Mouse (Mus musculus): Measurements from ENCODE around the gene P2rx6. TPM values are rescaled to one million over a fixed set of nuclear protein-coding genes. Genes with fewer than 3 reads are reported as not detected.

P2rx6 gene
- polyA plus RNA-seq, 1 experiment from 2014 or later: 0.33 TPM

DNA sequence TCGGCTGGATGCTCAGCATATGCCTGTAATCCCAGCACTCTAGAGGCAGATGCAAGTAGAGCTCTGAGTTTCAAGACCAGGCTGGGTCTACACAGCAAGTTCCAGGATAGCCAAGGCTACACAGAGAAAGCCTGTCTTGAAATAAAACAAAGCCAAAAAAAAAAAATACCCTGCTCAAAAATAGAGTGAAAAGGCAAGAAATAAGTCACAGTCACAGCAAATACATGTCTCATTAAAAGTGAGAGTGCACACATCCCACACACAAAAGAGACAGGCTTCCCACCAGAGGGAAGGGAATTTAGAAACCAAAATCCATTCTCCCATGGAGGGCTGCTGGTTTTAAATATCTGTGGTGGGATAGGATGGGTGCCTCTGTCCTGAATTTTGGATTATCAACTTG, 1.9 kb downstream of the P2rx6 start:
- Histone ChIP-seq H3K27me3 (peaks cover 60% of the 10 kb centered on the region), H3K4me1 (replicated peaks) (peaks cover 26% of the 10 kb centered on the region), H3K9me3 (no peaks in the 10 kb centered on the region), H3K27ac (no peak overlapping the region), H3K36me3 (no peaks in the 10 kb centered on the region), H3K4me2 (no peak overlapping the region), H3K9ac (replicated peaks) (no peak overlapping the region), H3K4me3 (replicated peaks) (no peak overlapping the region)
- no peak for ATAC-seq (ENCODE audit: insufficient number of reproducible peaks, insufficient read depth, low FRiP score, low TSS enrichment, low read depth)
- 29% methylated on average over 1 of the region's 1 CpGs for WGBS

DNA sequence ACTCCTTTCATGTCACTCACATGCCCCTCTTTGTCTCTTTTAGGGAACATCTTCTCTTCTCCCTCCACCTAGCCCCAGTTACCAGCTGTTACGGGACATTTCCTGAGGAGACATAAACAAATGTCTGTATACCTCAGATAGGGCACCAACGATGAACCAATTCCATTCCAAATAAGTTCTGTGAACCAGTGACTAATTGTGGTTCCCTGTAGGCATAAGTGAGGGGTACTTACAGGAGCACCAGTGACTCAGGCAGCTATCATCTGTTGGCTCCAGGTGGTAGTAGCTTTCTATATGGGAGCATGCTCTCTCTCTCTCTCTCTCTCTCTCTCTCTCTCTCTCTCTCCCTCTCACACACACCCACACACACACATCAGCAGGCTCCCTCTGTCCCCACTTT, 2.5 kb downstream of the P2rx6 start:
- H3K4me1 ChIP-seq (replicated peaks): peaks cover 20% of the 10 kb centered on the region
- no peak overlapping the region for H3K27ac ChIP-seq
- peaks cover 58% of the 10 kb centered on the region for H3K27me3 ChIP-seq
- H3K9ac ChIP-seq (replicated peaks): no peak overlapping the region
- no peaks in the 10 kb centered on the region for H3K9me3 ChIP-seq
- ATAC-seq (ENCODE audit: insufficient number of reproducible peaks, insufficient read depth, low FRiP score, low TSS enrichment, low read depth): no peak
- H3K4me2 ChIP-seq: no peak overlapping the region
- 60% methylated on average over 2 of the region's 2 CpGs for WGBS
- no peak overlapping the region for H3K4me3 ChIP-seq (replicated peaks)
- no peaks in the 10 kb centered on the region for H3K36me3 ChIP-seq

DNA sequence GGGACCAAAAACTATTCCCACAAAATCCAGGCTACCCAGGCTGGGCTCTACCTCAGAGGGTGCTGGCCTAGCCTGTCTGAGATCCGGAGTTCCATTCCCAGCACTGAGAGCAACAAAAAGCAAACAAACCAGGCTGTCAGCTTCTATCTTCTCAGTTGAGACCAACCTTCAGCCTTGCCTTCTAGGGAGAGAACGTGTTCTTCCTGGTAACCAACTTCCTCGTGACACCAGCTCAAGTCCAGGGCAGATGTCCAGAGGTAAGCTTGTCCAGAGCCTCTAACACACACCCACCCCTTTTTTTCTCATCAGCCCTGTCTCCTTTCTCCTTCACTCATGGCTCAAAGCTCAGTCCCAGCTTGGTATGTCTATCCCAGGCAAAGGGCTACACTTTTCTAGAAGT, 3.1 kb downstream of the P2rx6 start:
- Histone ChIP-seq H3K36me3 (no peaks in the 10 kb centered on the region), H3K27me3 (peaks cover 53% of the 10 kb centered on the region), H3K4me3 (replicated peaks) (no peak overlapping the region), H3K9me3 (no peaks in the 10 kb centered on the region), H3K9ac (replicated peaks) (no peak overlapping the region), H3K27ac (no peak overlapping the region), H3K4me1 (replicated peaks) (peaks cover 18% of the 10 kb centered on the region), H3K4me2 (no peak overlapping the region)
- ATAC-seq (ENCODE audit: insufficient number of reproducible peaks, insufficient read depth, low FRiP score, low TSS enrichment, low read depth): no peak
- 57% methylated on average over 3 of the region's 3 CpGs for WGBS

DNA sequence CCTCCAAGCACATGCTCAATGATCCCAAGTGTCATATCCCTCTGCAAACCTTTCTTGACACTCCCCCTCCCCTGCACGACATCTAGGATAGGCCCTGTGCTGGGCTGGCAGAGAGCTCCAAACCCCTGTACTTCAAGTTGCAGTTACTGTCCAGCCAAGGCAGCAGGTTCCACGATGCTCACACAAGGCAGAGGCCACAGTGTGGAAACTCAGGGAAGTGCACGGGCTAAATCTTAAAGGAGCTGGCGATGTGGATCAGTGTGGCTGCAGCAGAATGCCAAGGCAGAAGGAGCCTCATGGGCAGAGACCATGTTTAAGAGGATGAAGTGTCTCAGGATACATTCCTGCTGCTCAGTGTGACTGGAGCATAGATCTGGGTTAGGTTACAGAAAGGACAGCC, 4.5 kb downstream of the P2rx6 start:
- WGBS: 27% methylated on average over 4 of the region's 4 CpGs
- Histone ChIP-seq H3K4me3 (replicated peaks) (no peak overlapping the region), H3K9ac (replicated peaks) (no peak overlapping the region), H3K4me1 (replicated peaks) (peaks cover 11% of the 10 kb centered on the region), H3K36me3 (no peaks in the 10 kb centered on the region), H3K27ac (no peak overlapping the region), H3K27me3 (peaks cover 44% of the 10 kb centered on the region), H3K9me3 (no peaks in the 10 kb centered on the region), H3K4me2 (no peak overlapping the region)
- no peak for ATAC-seq (ENCODE audit: insufficient number of reproducible peaks, insufficient read depth, low FRiP score, low TSS enrichment, low read depth)

DNA sequence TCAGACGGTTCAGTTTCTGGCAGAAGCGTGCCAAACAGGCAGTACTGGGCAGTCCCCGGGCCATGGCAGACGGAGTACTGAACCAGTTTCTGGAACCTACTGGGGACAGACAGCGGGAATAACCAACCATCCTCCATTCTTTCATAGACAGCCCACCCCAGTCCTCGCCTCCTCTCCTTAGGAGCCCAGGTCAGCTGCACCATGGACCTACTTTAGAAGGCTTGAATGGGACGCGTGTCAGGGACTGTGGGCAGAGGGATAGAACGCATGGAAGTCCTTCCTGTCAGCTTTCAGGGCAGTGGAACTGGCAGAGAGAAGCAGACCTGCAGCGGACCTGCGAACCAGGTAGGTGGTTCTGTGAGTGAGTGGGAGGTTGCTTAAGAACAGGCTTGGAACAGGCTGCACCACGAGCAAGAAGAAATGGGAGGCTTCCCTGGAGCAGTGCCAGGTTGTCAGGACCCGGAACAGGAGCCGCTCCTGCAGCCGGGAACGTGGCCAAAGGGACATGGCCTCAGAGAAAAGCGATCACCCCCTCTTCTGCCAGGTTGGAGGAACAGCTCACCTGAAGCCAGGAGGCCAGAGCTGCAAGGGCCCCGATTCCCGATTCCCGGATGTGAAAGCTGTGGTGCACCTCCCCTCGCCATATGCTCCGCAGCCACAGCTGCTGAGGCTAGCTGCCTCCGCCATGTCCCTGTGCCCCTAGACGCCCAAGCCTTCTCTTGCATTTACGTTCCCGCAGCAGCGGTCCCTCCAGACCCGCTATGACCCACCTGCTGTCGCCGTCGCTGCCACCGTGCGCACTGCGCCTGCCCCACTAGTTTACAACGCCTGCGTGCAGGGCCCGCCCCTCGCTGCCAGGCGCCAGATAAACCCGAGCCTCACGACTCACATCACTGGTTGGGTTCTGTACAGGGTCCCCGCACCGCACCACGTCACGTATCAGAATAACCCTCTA, 14.5 kb downstream of the P2rx6 start:
- Histone ChIP-seq H3K4me3 (replicated peaks) (peak overlapping the region; percentile 51), H3K27me3 (peaks cover 70% of the 10 kb centered on the region), H3K4me2 (peak overlapping the region; percentile 74), H3K9ac (replicated peaks) (peak overlapping the region; percentile 57), H3K27ac (no peak overlapping the region), H3K4me1 (replicated peaks) (peaks cover 5% of the 10 kb centered on the region; the same call in 1 of the 2 replicates), H3K9me3 (no peaks in the 10 kb centered on the region), H3K36me3 (no peaks in the 10 kb centered on the region)
- WGBS: 13% methylated on average over 45 of the region's 45 CpGs
- ATAC-seq (ENCODE audit: insufficient number of reproducible peaks, insufficient read depth, low FRiP score, low TSS enrichment, low read depth): no peak

DNA sequence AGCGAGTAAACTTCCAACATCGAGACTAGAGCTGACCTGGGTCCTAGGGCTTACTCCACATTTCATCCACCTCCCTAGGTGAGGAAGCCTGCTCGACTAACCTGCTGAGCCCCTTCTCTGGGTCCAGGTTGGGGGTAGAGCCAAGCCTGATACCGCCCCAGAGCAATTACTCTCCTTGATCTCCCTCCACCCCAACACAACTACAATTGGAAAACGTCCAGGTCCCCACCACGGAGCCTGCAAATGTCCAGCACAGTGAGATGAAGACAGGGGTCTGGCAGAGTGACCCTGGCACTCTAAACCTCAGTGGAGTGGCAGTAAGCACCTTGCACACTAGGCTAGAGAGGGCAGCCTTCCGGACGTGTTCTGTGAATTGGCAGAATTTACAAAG, 15.1 kb downstream of the P2rx6 start:
- no peak for ATAC-seq (ENCODE audit: insufficient number of reproducible peaks, insufficient read depth, low FRiP score, low TSS enrichment, low read depth)
- peaks cover 67% of the 10 kb centered on the region for H3K27me3 ChIP-seq

DNA sequence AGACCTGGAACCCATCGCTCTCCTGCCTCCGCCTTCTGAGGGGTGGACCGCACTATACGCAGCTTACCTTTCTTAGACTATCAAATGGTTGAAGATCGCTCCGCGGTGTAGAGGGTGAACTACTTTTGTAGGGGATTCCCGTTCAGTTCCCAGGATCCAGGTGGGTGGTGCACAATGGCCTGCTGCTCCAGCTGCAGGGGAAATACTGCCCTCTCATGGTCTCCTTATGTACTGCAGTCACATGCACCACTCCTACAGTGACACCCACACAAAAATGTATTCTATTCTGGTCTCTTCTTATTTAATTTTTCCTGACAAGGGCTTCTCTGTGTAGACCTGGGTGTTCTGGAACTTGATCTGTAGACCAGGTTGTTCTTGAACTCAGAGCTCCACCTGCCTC, 21.4 kb downstream of the P2rx6 start, which contains the start of gene Slc7a4:
Slc7a4 (minus strand) TSS at position 151 of the 400 bp plus-strand sequence.
- Histone ChIP-seq H3K27me3 (peaks cover 8% of the 10 kb centered on the region), H3K4me3 (replicated peaks) (no peak within 1 kb of the TSS), H3K4me1 (replicated peaks) (no peaks in the 10 kb centered on the region), H3K9ac (replicated peaks) (no peak within 1 kb of the TSS), H3K27ac (no peak within 1 kb of the TSS), H3K36me3 (no peaks in the 10 kb centered on the region), H3K4me2 (no peak within 1 kb of the TSS), H3K9me3 (peaks cover under 1% of the 10 kb centered on the region; the same call in 1 of the 2 replicates)
- 18% methylated on average over 8 of the region's 8 CpGs for WGBS
- no peak for ATAC-seq (ENCODE audit: insufficient number of reproducible peaks, insufficient read depth, low FRiP score, low TSS enrichment, low read depth)

More for the DNA sequence above, 15.1 kb downstream of the P2rx6 start:
- Histone ChIP-seq H3K36me3 (no peaks in the 10 kb centered on the region), H3K9ac (replicated peaks) (peak overlapping the region; percentile 57), H3K4me3 (replicated peaks) (peak overlapping the region; percentile 51), H3K4me2 (peak overlapping the region; percentile 74), H3K4me1 (replicated peaks) (peaks cover 5% of the 10 kb centered on the region; the same call in 1 of the 2 replicates), H3K9me3 (no peaks in the 10 kb centered on the region), H3K27ac (no peak overlapping the region)
- WGBS: 20% methylated on average over 8 of the region's 8 CpGs

DNA sequence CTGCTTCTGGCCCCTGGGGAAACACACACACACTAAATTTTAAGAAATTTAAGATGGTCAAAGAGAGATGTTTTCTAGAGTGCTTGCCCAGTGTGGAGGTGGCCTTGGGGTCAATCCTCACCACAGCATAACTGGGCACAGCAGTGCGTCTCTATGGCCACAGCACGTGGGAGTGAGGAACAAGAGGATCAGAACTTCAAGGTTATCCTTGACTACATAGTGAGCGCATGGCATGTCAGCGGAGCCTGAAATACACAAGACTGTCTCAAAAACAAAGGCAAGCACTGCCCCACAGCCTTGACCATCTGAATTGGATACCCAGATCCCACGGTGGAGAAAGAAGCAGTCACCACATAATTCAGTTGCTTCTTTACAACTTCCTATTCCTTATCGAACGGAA, 22.9 kb downstream of the P2rx6 start:
- no peak for ATAC-seq (ENCODE audit: insufficient number of reproducible peaks, insufficient read depth, low FRiP score, low TSS enrichment, low read depth)

DNA sequence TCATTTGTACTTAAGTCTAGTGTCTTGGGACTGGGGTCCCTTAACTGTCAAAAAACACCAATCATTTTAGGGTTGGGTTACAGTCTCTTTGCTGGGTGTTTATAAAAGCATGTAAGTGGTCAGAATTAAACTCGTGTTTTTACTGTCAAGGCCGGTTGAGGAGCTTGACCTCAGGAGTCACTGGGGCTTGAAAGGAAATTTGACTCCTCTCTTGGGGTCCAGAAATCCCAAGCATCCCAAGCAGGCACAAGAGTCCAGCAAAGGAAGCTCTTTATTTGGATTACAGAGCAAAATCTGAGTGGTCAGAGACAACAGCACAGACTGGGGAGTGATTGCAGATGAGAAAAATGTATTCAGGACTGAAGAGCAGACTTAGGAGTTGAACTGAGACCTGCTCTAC, 29.0 kb downstream of the P2rx6 start:
- WGBS: 16% methylated on average over 2 of the region's 2 CpGs
- H3K9ac ChIP-seq (replicated peaks): no peak overlapping the region
- peaks cover 5% of the 10 kb centered on the region; the same call in 1 of the 2 replicates for H3K9me3 ChIP-seq
- H3K4me1 ChIP-seq (replicated peaks): no peaks in the 10 kb centered on the region
- H3K27ac ChIP-seq: no peak overlapping the region
- no peaks in the 10 kb centered on the region for H3K27me3 ChIP-seq
- no peak overlapping the region for H3K4me3 ChIP-seq (replicated peaks)
- no peaks in the 10 kb centered on the region for H3K36me3 ChIP-seq
- no peak overlapping the region for H3K4me2 ChIP-seq
- no peak for ATAC-seq (ENCODE audit: insufficient number of reproducible peaks, insufficient read depth, low FRiP score, low TSS enrichment, low read depth)

More for the DNA sequence above, 22.9 kb downstream of the P2rx6 start:
- Histone ChIP-seq H3K4me1 (replicated peaks) (no peaks in the 10 kb centered on the region), H3K4me2 (no peak overlapping the region), H3K27ac (no peak overlapping the region), H3K9ac (replicated peaks) (no peak overlapping the region), H3K36me3 (no peaks in the 10 kb centered on the region), H3K27me3 (no peaks in the 10 kb centered on the region), H3K4me3 (replicated peaks) (no peak overlapping the region), H3K9me3 (peaks cover 5% of the 10 kb centered on the region; the same call in 1 of the 2 replicates)
- WGBS: 89% methylated on average over 7 of the region's 7 CpGs

DNA sequence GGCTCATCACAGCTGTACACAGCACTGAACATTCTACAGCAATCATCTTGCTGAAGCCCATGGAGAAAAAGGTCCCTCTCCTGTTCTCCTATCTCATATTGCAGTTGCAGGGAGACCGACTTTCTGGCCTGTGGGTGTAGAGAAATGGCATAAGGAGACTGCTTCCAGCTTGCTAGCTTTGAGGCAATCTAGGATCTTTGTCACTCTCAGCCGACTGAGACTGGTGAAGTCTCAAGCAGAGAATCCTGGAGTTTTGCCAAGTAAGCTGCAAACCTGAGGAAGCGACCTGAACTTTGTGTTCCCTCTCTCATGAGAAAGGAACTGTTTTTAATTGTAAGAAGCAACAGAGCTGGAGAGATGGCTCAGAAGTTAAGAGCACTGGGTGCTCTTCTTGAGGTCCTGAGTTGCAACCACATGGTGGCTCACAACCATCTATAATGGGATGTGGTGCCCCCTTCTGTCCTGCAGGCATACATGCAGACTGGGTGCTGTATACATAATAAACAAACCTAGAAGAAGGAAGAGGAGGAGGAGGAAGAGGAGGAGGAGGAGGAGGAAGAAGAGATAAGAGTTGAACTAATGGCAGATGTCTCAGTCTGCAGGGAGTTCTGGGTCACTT, 39.4 kb downstream of the P2rx6 start:
- Histone ChIP-seq H3K9me3 (no peaks in the 10 kb centered on the region), H3K4me3 (replicated peaks) (no peak overlapping the region), H3K9ac (replicated peaks) (no peak overlapping the region), H3K4me2 (no peak overlapping the region), H3K36me3 (no peaks in the 10 kb centered on the region), H3K4me1 (replicated peaks) (no peaks in the 10 kb centered on the region), H3K27me3 (no peaks in the 10 kb centered on the region; the same call in 1 of the 2 replicates), H3K27ac (no peak overlapping the region)
- no peak for ATAC-seq (ENCODE audit: insufficient number of reproducible peaks, insufficient read depth, low FRiP score, low TSS enrichment, low read depth)
- 60% methylated on average over 3 of the region's 3 CpGs for WGBS

DNA sequence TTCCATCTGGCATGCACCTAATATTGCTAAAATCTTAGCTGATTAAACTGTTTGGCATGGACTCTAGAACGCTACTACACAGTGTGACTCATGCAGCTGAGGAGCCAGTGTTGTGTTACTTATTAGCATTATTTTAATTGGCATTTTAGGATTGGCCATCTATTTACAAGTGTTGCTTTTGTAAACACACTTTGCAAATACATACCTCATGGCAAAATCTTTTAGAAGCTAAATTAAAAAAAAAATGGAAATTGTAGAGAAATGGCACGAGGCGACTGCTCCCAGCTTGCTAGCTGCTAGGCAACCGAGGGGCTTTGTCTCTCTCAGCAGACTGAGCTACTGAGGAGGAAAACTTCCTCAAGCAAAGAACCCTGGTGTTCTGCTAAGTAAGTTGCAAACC, 43.3 kb downstream of the P2rx6 start:
- ATAC-seq (ENCODE audit: insufficient number of reproducible peaks, insufficient read depth, low FRiP score, low TSS enrichment, low read depth): no peak
- H3K4me3 ChIP-seq (replicated peaks): no peak overlapping the region
- H3K4me1 ChIP-seq (replicated peaks): no peaks in the 10 kb centered on the region
- H3K27ac ChIP-seq: no peak overlapping the region
- H3K9ac ChIP-seq (replicated peaks): no peak overlapping the region
- H3K36me3 ChIP-seq: no peaks in the 10 kb centered on the region
- no peaks in the 10 kb centered on the region; the same call in 1 of the 2 replicates for H3K9me3 ChIP-seq
- no peak overlapping the region for H3K4me2 ChIP-seq
- WGBS: 72% methylated on average over 4 of the region's 4 CpGs
- no peaks in the 10 kb centered on the region; the same call in 1 of the 2 replicates for H3K27me3 ChIP-seq
